Mouse (Mus musculus): Measurements from ENCODE around the gene Pnkd.
"Not testable (repeated sequence)": the region's sequence is repeated elsewhere in the genome, so short reads cannot be mapped to it uniquely, and the experiment has no call there.

The Pnkd gene

GRCm38 (mm10) chr1:74278988-74279387 is 5.7 kb upstream of the Pnkd start:
- DNase-seq: no peak

- no peak for DNase-seq
Observed at GRCm38 (mm10) chr1:74280591-74281325, 4.0 kb upstream of the Pnkd start.

- DNase-seq: no peak
Observed at GRCm38 (mm10) chr1:74281372-74281771, 3.4 kb upstream of the Pnkd start.

- no peak for DNase-seq
Observed at GRCm38 (mm10) chr1:74281886-74282285, 2.8 kb upstream of the Pnkd start.

GRCm38 (mm10) chr1:74282896-74283625 is 1.7 kb upstream of the Pnkd start:
- no peak for DNase-seq

- DNase-seq: peak; percentile 54
Observed at GRCm38 (mm10) chr1:74283686-74284463, 855 bp upstream of the Pnkd start.

GRCm38 (mm10) chr1:74285212-74286010 is 681 bp downstream of the Pnkd start:
- DNase-seq: no peak

GRCm38 (mm10) chr1:74286869-74287607 is 2.3 kb downstream of the Pnkd start:
- not testable (repeated sequence) for DNase-seq

- no peak for DNase-seq
Observed at GRCm38 (mm10) chr1:74288327-74288726, 3.6 kb downstream of the Pnkd start.

GRCm38 (mm10) chr1:74289248-74289647 is 4.5 kb downstream of the Pnkd start:
- DNase-seq: no peak

GRCm38 (mm10) chr1:74289740-74290139 is 5.0 kb downstream of the Pnkd start:
- no peak for DNase-seq

GRCm38 (mm10) chr1:74290141-74290540 is 5.4 kb downstream of the Pnkd start:
- no peak for DNase-seq

- no peak for DNase-seq
Observed at GRCm38 (mm10) chr1:74292331-74293020, 7.7 kb downstream of the Pnkd start.

- DNase-seq: no peak
Observed at GRCm38 (mm10) chr1:74293306-74293960, 8.7 kb downstream of the Pnkd start.

GRCm38 (mm10) chr1:74294090-74294643 is 9.4 kb downstream of the Pnkd start:
- DNase-seq: no peak

- no peak for DNase-seq
Observed at GRCm38 (mm10) chr1:74294733-74295455, 10.2 kb downstream of the Pnkd start.

GRCm38 (mm10) chr1:74295456-74296171 is 10.9 kb downstream of the Pnkd start:
- peak; percentile 93 for DNase-seq

GRCm38 (mm10) chr1:74296477-74296876 is 11.7 kb downstream of the Pnkd start:
- DNase-seq: no peak

- DNase-seq: peak; percentile 59
Observed at GRCm38 (mm10) chr1:74297269-74297668, 12.5 kb downstream of the Pnkd start.
